In genomic region chr11:115708209-115708876, GRCm38 (mm10) we compare ENCODE assay signal across 8 mouse cellular contexts. TPM values are rescaled to one million over a fixed set of nuclear protein-coding genes. Genes with fewer than 3 reads are reported as not detected.
DNase-seq lines count a peak whose midpoint lies in the region; ATAC-seq and TF ChIP-seq lines count a peak whose summit lies in the region.

Gene Grb2 (minus strand): TSS chr11:115708597.

- peak within 1 kb of the TSS; percentile 89 for H3K4me2 ChIP-seq in lung, postnatal 0 days (replicated peaks; ENCODE audit: low read depth, low read length)

- H3K36me3 ChIP-seq in hindbrain, embryonic 10.5 days: 0 out of 2 replicates have a peak, but pooled peaks cover 2% of the 10 kb centered on the region
- no peaks in the 10 kb centered on the region for H3K36me3 ChIP-seq in lung, postnatal 0 days (ENCODE audit: insufficient read depth, low read length)

- peaks cover 34% of the 10 kb centered on the region for H3K4me1 ChIP-seq in hindbrain, embryonic 10.5 days (replicated peaks)
- no peaks in the 10 kb centered on the region for H3K4me1 ChIP-seq in lung, postnatal 0 days (ENCODE audit: insufficient read depth, low read depth, low read length)

- WGBS in hindbrain, embryonic 10.5 days: under 1% methylated on average over 88 of the region's 91 CpGs
- under 1% methylated on average over 38 of the region's 91 CpGs for WGBS in lung, postnatal 0 days

- no peak for TF ChIP-seq EP300 in lung, postnatal 0 days (IDR thresholded peaks at IDR 0.05)

- peak within 1 kb of the TSS; percentile 95 for H3K4me3 ChIP-seq in hindbrain, embryonic 10.5 days
- peak within 1 kb of the TSS; percentile 94 for H3K4me3 ChIP-seq in lung, postnatal 0 days (ENCODE audit: low read depth, low read length)

- no peaks in the 10 kb centered on the region for H3K27me3 ChIP-seq in hindbrain, embryonic 10.5 days (ENCODE audit: insufficient read depth, poor library complexity, severe bottlenecking)
- H3K27me3 ChIP-seq in lung, postnatal 0 days (replicated peaks; ENCODE audit: insufficient read depth, low read length): no peaks in the 10 kb centered on the region

- DNase-seq in MN1 (ENCODE audit: low spot score): peak; percentile 96
- DNase-seq in cerebellum, adult 9-10 months: peak; percentile 98
- peak; percentile 99 for DNase-seq in hindbrain, embryonic 10.5 days (ENCODE audit: low spot score)
- DNase-seq in layer of hippocampus, adult 9-11 months: peak; percentile 98
- peak; percentile 99 for DNase-seq in lung, postnatal 0 days (ENCODE audit: low spot score)
- DNase-seq in ovary, postnatal 14 days (ENCODE audit: low spot score): peak; percentile 96
- DNase-seq in thymus, postnatal 14 days: peak; percentile 100

- no peaks in the 10 kb centered on the region for H3K9me3 ChIP-seq in hindbrain, embryonic 10.5 days
- no peaks in the 10 kb centered on the region for H3K9me3 ChIP-seq in lung, postnatal 0 days (ENCODE audit: low read length)

- peak within 1 kb of the TSS; percentile 93 for H3K27ac ChIP-seq in hindbrain, embryonic 10.5 days
- peak within 1 kb of the TSS; percentile 96 for H3K27ac ChIP-seq in lung, postnatal 0 days (ENCODE audit: low read length)

- no peak for TF ChIP-seq CTCF in lung, postnatal 0 days (IDR thresholded peaks at IDR 0.05)

- ATAC-seq in frontal cortex, adult (ENCODE audit: low TSS enrichment): peak; percentile 85
- peak; percentile 96 for ATAC-seq in lung, postnatal 0 days

- H3K9ac ChIP-seq in lung, postnatal 0 days (replicated peaks; ENCODE audit: low read depth): peak within 1 kb of the TSS; percentile 92

RNA-seq across cellular contexts. Expression of gene Grb2, which starts in this region (rescaled TPM):
- polyA plus RNA-seq in hindbrain, embryonic 10.5 days (2016; fragmentation: Nextera tagmentation; extraction: Ambion mirVana): 92.7 and 119 TPM in 2 replicates
- 62.8 and 75.9 TPM in 2 replicates for polyA plus RNA-seq in lung, postnatal 0 days (2015; fragmentation: Nextera tagmentation; extraction: Ambion mirVana)

Comparison
In these comparisons a context has a peak if more than half of its experiments do, and no peak if none do; other contexts are left out.
1. Peak in every context shown above with its lines: DNase-seq, ATAC-seq, H3K4me3 ChIP-seq and H3K27ac ChIP-seq.